Mouse (Mus musculus) intestine, embryonic 14.5 days (tissue): ENCODE measurements around the gene B3gnt3. TPM values are rescaled to one million over a fixed set of nuclear protein-coding genes. Genes with fewer than 3 reads are reported as not detected.
"Not testable (repeated sequence)": the region's sequence is repeated elsewhere in the genome, so short reads cannot be mapped to it uniquely, and the experiment has no call there.

Experiments used
- ATAC-seq: fragments of 200-750 bp; cut with Nextera tagmentation; replicated peaks from 2 replicates; pipeline ENCODE4 v1.8.0; 2017; ENCODE audit warnings: low read depth, moderate number of reproducible peaks, moderate TSS enrichment, moderate library complexity; ENCODE audit not compliant: low FRiP score, low TSS enrichment
- DNase-seq: peaks from one replicate; pipeline ENCODE4 v3.0.0-alpha.2; 2018; ENCODE audit warnings: low spot score
- H3K27ac ChIP-seq: fragments of 300-500 bp; sonication (generic); 2 replicates; pipeline ENCODE4 v1.5.1; 2014; ENCODE audit warnings: low read depth, mild to moderate bottlenecking, control low read depth
- H3K27me3 ChIP-seq: fragments of 300-500 bp; sonication (generic); replicated peaks from 2 replicates; pipeline ENCODE4 v1.6.1; 2014; ENCODE audit warnings: low read length, control low read depth; ENCODE audit not compliant: control insufficient read depth, insufficient read depth
- H3K36me3 ChIP-seq: fragments of 300-500 bp; sonication (generic); 2 replicates; pipeline ENCODE4 v1.6.1; 2014; ENCODE audit warnings: low read length, control low read depth; ENCODE audit not compliant: control insufficient read depth, insufficient read depth
- H3K4me1 ChIP-seq: fragments of 300-500 bp; sonication (generic); replicated peaks from 2 replicates; pipeline ENCODE4 v1.6.1; 2014; ENCODE audit warnings: low read length, control low read depth, mixed read lengths; ENCODE audit not compliant: control insufficient read depth, insufficient read depth
- H3K4me2 ChIP-seq: fragments of 300-500 bp; sonication (generic); 2 replicates; pipeline ENCODE4 v1.6.1; 2014; ENCODE audit warnings: low read length
- H3K4me3 ChIP-seq: fragments of 300-500 bp; sonication (generic); 2 replicates; pipeline ENCODE4 v1.5.1; 2014; ENCODE audit warnings: low read depth, low read length, control low read depth, mixed read lengths
- H3K9ac ChIP-seq: fragments of 300-500 bp; sonication (generic); 2 replicates; pipeline ENCODE4 v1.6.1; 2014; ENCODE audit warnings: mild to moderate bottlenecking, low read length
- H3K9me3 ChIP-seq: fragments of 300-500 bp; sonication (generic); 2 replicates; pipeline ENCODE4 v1.6.1; 2016; ENCODE audit warnings: low read length, control low read depth; ENCODE audit not compliant: control insufficient read depth
- WGBS: fragments of 180-500 bp; shearing (Covaris S2); extraction: QIAGEN DNeasy Blood & Tissue Kit; methylation state at CpG from one replicate; pipeline ENCODE4 v1.1.7; 2014; 5-methylcytosine and 5-hydroxymethylcytosine counted together
- polyA plus RNA-seq: library from polyadenylated mRNA; unstranded; fragments of >200 nt; fragmentation: Nextera tagmentation; extraction: Ambion mirVana; gene quantifications from 2 replicates; pipeline ENCODE4 v1.2.1, GENCODE M21; 2014

B3gnt3 gene
- polyA plus RNA-seq, 1 experiment from 2014 or later, result 8.4 TPM

DNA sequence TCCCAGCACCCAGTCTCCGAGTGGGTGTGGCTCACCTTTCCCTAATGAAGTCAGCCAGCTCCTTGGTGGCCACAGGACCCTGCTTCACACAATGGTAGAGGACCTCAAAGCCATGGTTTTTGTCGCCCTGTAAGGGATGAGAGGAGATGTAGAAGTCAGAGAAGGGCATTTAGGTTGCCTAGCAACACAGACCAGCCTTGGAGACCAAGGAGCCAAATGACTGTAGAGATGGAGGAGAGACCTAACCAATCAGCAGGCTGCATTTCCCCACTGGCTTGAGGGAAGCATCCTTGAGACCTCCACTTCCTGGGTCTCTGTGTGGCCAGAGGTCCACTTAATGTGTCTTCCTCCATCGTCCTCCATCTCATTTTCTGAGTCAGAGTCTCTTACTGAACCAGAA is 16.7 kb upstream of the B3gnt3 start:
- Histone ChIP-seq H3K27me3 (no peaks in the 10 kb centered on the region), H3K4me3 (no peak overlapping the region), H3K4me1 (no peaks in the 10 kb centered on the region), H3K27ac (no peak overlapping the region), H3K9me3 (no peaks in the 10 kb centered on the region), H3K9ac (no peak overlapping the region), H3K4me2 (no peak overlapping the region), H3K36me3 (no peaks in the 10 kb centered on the region)
- 33% methylated on average over 3 of the region's 3 CpGs for WGBS
- DNase-seq (no peak), ATAC-seq (no peak)

DNA sequence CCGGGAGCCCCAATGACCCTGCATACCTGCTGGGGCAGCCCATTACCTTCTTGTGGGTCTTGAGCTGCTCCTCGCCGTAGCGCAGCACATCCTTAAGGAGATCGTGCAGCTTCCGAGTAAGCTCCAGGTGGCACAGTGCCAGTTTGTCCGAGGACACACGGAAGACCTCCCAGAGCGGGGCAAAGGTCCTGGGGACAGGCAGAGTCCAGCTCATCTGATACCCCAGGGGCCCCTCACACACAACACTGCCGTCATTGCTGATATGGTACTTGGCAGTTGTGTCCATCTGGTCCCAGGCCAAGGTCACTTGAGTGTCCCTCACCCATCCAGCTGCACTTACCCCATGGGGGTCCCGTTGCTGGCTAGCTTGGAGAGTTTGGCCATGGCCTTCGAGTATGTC is 15.5 kb upstream of the B3gnt3 start:
- DNase-seq, result no peak
- Histone ChIP-seq H3K4me3 (no peak overlapping the region), H3K27me3 (no peaks in the 10 kb centered on the region), H3K36me3 (no peaks in the 10 kb centered on the region), H3K9ac (no peak overlapping the region), H3K9me3 (no peaks in the 10 kb centered on the region), H3K4me2 (no peak overlapping the region), H3K27ac (no peak overlapping the region), H3K4me1 (no peaks in the 10 kb centered on the region)
- 80% methylated on average over 12 of the region's 12 CpGs for WGBS
- ATAC-seq, result no peak

DNA sequence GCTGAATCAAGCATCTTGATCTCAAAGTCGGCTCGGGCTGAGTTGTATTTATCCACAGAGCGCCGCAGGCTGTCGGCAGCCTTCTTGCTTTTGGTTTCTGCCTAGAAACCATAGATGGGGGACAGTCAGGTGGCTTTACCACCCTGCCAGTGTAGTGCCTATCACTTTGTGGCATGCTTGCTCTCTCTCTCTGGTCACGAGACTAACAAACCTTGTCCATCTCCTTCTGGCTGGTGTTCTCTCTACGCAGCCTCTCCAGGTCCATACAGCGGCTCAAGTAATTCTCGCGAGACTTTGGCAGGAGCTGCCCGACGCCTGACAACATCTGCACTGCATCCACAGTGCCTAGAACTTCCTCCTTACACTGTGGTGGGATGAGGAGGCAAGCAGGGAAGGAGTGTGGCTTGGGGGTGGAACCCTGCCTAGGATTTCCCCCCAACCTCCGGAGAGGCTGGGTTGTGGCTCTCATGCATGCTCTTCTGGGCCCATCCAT is 15.0 kb upstream of the B3gnt3 start:
- Histone ChIP-seq H3K4me1 (no peaks in the 10 kb centered on the region), H3K27me3 (no peaks in the 10 kb centered on the region), H3K9ac (no peak overlapping the region), H3K4me2 (no peak overlapping the region), H3K27ac (no peak overlapping the region), H3K36me3 (no peaks in the 10 kb centered on the region), H3K9me3 (no peaks in the 10 kb centered on the region), H3K4me3 (no peak overlapping the region)
- DNase-seq, result no peak
- ATAC-seq, result no peak
- 81% methylated on average over 13 of the region's 13 CpGs for WGBS

DNA sequence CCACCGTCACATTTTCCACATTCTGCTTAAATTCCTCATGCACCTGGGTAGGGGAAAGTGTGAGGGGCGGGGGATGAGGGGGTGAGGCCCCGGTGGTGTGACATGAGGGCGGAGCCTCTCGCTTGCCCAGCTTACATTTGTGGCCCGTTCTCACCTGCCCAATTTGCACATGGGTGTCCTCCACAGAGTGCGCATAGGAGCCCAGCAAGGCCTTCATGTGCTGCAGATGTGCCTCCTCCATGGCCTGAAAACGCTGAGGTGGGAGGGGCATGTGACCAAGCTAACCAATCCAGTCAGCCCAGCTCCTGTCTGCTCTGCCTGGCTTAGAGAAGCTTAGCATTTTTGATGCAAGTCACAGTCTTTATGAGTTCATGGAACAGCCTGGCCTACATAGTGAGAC is 13.9 kb upstream of the B3gnt3 start:
- no peak for ATAC-seq
- H3K4me1 ChIP-seq, result no peaks in the 10 kb centered on the region
- H3K4me2 ChIP-seq, result no peak overlapping the region
- no peaks in the 10 kb centered on the region for H3K36me3 ChIP-seq
- DNase-seq, result no peak
- H3K4me3 ChIP-seq, result no peak overlapping the region
- no peaks in the 10 kb centered on the region for H3K27me3 ChIP-seq
- no peak overlapping the region for H3K27ac ChIP-seq
- 39% methylated on average over 8 of the region's 8 CpGs for WGBS
- no peak overlapping the region for H3K9ac ChIP-seq
- H3K9me3 ChIP-seq, result no peaks in the 10 kb centered on the region

DNA sequence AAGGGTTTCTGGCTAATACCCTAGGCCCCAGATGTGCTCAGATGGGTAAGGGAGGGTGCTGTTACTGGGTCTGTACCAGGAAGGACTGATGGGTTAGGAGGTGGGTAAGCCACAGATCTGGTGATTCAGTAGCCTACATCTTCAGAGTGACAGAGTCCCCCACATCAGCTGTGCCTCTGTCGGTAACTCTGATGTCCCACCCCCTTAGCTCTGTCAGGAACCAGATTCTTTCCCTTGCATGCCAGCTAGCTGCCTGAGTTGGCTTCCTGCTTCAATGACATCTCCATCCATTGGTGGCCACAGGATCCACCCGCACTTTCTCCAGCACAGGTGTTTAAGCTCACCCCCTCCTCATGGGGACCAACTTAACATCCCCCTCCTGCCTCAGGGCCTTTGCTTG is 10.0 kb upstream of the B3gnt3 start:
- Histone ChIP-seq H3K4me3 (no peak overlapping the region), H3K27me3 (peaks cover 7% of the 10 kb centered on the region; the same call in 1 of the 2 replicates), H3K9me3 (no peaks in the 10 kb centered on the region), H3K4me2 (no peak overlapping the region), H3K27ac (no peak overlapping the region), H3K4me1 (no peaks in the 10 kb centered on the region), H3K36me3 (no peaks in the 10 kb centered on the region), H3K9ac (no peak overlapping the region)
- 85% methylated on average over 2 of the region's 2 CpGs for WGBS
- DNase-seq, result no peak
- no peak for ATAC-seq

DNA sequence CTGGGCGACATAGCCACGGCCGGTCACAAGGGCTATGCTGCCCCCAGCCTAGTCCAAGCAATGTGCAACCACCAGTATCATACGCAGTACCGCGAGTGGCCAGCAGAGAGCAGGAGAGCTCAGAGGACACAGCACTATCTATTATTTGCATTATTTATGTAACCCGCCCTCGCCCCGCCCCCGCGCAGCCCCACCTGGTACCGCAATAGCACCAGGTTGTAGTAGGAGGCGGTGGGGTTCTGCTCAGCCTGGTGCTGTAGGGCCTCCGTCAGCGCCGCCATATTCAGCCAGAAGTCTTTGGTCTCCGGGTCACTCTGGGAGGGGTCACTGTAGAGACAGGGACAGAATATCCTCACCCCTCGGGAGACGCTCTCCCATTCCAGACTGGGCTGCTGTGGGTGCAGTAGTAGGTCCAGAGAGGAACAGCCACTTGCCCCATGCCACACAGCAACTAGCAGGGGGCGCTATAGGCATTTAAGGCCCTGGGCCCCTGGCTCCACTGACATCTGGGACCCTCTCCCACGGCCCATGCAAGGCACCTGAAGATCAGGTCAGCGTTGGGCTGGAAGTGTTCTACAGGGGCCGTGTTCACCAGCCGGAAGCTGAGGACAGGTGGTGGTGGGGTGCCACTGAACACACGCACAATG is 8.3 kb upstream of the B3gnt3 start:
- Histone ChIP-seq H3K4me1 (no peaks in the 10 kb centered on the region), H3K4me2 (peak overlapping the region; percentile 42), H3K27me3 (peaks cover 9% of the 10 kb centered on the region; the same call in 1 of the 2 replicates), H3K27ac (no peak overlapping the region), H3K4me3 (0 out of 2 replicates have a peak overlapping the region, but pooled peaks have one; percentile 18), H3K9ac (no peak overlapping the region), H3K9me3 (no peaks in the 10 kb centered on the region), H3K36me3 (no peaks in the 10 kb centered on the region)
- ATAC-seq (peak; percentile 72), DNase-seq (peak; percentile 97)
- WGBS, result 23% methylated on average over 25 of the region's 25 CpGs

DNA sequence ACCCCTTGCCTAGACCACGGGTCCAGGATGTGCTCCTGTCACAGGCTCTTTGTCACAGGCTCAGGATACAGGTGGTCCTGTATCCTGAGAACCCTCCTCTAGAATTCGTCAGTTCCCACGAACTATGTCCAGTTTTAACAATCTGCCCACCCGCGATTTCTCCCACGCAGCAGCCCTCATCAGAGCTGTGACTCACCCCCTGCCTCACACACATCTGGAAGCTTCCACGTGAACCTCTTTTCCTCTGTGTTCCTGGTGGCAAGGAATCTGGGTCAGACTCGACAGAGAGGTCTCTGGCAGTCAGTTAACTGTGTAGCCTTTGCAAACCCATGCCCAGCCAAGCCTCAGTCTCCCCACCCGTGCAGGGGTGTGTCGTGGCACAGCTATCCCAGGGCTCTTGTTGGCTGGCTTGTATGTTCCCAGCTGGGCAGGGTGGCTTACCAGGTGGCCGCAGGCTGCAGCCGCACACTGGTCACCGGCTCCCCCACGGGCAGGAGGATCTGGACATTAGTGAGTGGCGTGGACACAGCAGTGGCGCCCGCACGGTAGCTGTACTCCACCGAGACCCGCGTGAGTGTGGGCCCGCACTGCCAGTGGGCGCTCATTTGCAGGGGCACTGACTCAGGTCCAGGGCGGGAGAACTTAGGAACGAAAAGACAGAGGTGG is 7.7 kb upstream of the B3gnt3 start:
- 0 out of 2 replicates have a peak overlapping the region, but pooled peaks have one; percentile 18 for H3K4me3 ChIP-seq
- no peak overlapping the region for H3K9ac ChIP-seq
- H3K27ac ChIP-seq, result no peak overlapping the region
- DNase-seq (no peak), ATAC-seq (0 out of 2 replicates have a peak, but pooled peaks have one; percentile 33)
- no peaks in the 10 kb centered on the region for H3K36me3 ChIP-seq
- no peaks in the 10 kb centered on the region for H3K4me1 ChIP-seq
- peaks cover 13% of the 10 kb centered on the region; the same call in 1 of the 2 replicates for H3K27me3 ChIP-seq
- H3K9me3 ChIP-seq, result no peaks in the 10 kb centered on the region
- 41% methylated on average over 25 of the region's 25 CpGs for WGBS
- peak overlapping the region; percentile 42 for H3K4me2 ChIP-seq

DNA sequence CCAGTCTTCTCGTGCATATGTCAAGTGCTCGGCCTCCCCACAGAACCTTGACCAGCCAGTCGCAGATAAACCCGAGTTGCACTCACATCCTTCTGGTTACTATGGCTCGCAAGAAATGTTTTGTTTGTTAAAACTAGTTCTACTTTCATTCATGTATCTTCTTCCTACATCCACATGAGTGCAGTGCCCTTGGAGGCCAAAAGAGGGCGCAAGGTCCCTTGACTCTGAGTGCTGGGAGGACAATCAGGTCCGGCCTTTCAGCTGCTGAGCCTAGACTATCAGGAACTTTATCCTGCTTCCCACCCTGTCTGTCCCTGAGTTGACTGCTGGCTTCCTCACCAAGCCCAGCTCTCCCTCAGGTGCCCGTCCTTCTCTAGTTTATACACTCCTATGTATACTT is 6.3 kb upstream of the B3gnt3 start:
- DNase-seq (no peak), ATAC-seq (no peak)
- H3K36me3 ChIP-seq, result no peaks in the 10 kb centered on the region
- H3K4me1 ChIP-seq, result no peaks in the 10 kb centered on the region
- no peak overlapping the region for H3K27ac ChIP-seq
- H3K4me3 ChIP-seq, result no peak overlapping the region
- WGBS, result 43% methylated on average over 8 of the region's 8 CpGs
- no peak overlapping the region for H3K9ac ChIP-seq
- H3K27me3 ChIP-seq, result peaks cover 14% of the 10 kb centered on the region; the same call in 1 of the 2 replicates
- no peaks in the 10 kb centered on the region for H3K9me3 ChIP-seq
- H3K4me2 ChIP-seq, result no peak overlapping the region

DNA sequence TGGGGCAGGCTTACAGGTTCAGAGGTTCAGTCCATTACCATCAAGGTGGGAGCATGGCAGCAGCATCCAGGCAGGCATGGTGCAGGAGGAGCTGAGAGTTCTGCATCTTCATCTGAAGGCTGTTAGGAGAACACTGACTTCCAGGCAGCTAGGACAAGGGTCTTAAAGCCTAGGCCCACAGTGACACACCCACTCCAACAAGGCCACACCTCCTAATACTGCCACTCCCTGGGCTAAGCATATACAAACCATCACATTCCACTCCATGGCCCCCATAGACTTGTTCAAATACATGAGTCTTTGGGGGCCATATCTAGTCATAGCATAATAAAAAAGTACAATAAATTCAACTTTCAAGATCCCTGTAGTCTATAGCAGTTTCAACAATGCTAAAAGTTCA is 1.8 kb upstream of the B3gnt3 start:
- H3K4me2 ChIP-seq, H3K9ac ChIP-seq, H3K4me1 ChIP-seq, H3K27ac ChIP-seq, H3K36me3 ChIP-seq, DNase-seq, H3K9me3 ChIP-seq, ATAC-seq, H3K4me3 ChIP-seq: not testable (repeated sequence)
- peaks cover 47% of the 10 kb centered on the region for H3K27me3 ChIP-seq
